Mouse (Mus musculus) ES-CJ7 (cell line): Measurements from ENCODE around the gene Rpl28.
"Not testable (repeated sequence)": the region's sequence is repeated elsewhere in the genome, so short reads cannot be mapped to it uniquely, and the experiment has no call there.

Experiments
- DNase-seq: peaks from one replicate; pipeline ENCODE4 v3.0.0; 2011; ENCODE audit warnings: low read depth, low spot score

The Rpl28 gene

GRCm38 (mm10) chr7:4783667-4784268 lies 8.9 kb upstream of the Rpl28 start:
- no peak for DNase-seq

DNA sequence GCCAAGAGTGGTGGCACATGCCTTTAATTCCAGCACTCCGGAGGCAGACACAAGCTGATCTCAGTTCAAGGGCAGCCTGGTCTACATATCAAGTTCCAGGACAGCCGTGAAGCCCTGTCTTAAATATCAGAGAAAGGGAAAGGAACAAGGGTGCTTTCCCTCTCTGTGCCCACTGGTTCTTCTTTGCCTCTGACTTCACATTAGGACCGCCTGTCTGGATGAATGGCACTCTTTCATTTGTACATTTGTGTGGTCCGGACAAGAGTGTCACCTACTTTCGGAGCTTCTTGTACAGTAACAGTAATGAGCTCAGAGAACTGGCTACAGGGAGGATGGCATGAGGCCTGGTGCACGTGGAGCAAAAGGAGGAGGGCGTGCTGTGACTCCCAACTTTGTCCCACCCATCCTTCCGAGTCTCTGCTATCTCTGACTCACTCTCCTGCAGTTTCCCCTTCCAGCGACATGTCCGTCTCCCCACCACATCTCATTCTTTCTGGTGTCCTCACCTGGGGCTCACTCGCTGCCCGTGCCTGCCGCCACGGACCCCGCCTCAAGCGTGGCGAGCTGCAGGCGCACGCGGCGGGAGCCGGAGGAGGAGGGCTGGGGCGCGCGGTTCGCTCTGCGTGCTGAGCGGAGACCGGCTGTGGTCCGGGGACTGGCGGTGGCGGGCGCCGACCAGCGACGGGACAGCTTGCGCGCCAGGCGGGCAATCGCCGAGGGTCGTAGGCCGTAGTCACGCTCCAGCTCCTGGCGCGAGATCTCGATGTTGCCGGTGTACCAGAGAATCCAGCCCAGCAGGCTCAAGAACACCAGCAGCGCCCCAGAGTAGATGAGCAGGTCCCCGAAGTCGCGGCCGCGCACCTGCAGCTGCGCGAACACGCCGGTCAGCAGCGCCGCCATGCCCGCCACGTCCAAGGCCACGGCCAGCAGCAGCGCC lies 3.9 kb upstream of the Rpl28 start:
- peak; percentile 68 for DNase-seq

GRCm38 (mm10) chr7:4789436-4789935 lies 3.2 kb upstream of the Rpl28 start, which contains the start of gene Tmem238:
Tmem238 (minus strand) TSS chr7:4789656.
- DNase-seq = no peak

DNA sequence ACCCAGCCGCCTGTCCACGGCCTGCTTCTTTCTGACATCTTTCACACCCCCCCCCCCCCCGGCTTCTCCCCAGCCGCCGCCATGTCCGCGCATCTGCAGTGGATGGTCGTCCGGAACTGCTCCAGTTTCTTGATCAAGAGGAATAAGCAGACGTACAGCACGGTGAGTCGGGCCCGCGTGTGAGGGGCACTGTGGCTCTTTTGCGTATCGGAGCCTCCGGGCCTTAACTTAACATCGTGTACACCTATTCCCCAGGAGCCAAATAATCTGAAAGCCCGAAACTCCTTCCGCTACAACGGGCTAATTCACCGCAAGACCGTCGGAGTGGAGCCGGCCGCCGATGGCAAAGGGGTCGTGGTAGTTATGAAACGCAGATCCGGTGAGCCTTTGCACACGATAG lies 574 bp downstream of the Rpl28 start:
- not testable (repeated sequence) for DNase-seq

DNA sequence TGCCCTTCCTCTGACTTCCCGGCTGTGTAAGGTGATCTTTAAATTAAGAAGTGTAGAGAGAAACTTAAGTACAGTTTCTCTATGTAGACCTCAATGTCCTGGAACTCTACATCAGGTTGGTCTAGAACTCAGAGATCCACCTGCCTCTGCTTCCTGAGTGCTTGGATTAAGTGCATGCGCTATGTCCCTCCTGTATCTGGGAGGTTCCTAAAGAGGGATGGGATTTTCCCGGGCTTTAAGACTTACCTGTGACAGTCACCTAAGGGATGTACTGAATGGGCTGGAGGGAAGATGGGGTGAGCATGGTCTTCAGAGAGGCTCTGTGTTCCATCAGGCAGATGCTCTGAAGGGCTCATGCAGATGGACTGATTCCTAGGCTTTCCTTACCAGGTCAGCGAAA lies 1.0 kb downstream of the Rpl28 start:
- no peak for DNase-seq

GRCm38 (mm10) chr7:4794631-4795168 lies 2.0 kb downstream of the Rpl28 start:
- DNase-seq = no peak

- peak; percentile 82 for DNase-seq
These were observed 3.2 kb downstream of the Rpl28 start for GRCm38 (mm10) chr7:4795767-4796433.

DNA sequence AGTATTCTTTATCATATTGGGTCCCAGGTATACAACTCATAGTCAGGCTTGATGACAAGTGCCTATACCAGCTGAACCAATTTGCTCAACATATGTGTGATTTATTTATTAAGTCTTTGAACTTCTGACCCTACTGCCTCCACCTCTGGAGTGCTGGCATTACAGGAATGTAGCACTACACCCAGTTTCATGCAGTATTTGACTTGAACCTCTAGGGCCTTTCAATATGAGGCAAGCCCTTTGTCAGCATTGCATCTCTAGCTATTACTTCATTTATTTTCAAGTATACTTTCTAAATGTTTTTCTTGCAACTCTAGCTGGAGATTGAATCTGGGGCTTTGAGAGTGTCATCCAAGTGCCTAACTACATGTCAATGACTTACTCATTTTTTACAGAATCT lies 9.6 kb downstream of the Rpl28 start:
- no peak for DNase-seq

- peak; percentile 80 for DNase-seq
These were observed 14.0 kb downstream of the Rpl28 start for GRCm38 (mm10) chr7:4806716-4807115.

DNA sequence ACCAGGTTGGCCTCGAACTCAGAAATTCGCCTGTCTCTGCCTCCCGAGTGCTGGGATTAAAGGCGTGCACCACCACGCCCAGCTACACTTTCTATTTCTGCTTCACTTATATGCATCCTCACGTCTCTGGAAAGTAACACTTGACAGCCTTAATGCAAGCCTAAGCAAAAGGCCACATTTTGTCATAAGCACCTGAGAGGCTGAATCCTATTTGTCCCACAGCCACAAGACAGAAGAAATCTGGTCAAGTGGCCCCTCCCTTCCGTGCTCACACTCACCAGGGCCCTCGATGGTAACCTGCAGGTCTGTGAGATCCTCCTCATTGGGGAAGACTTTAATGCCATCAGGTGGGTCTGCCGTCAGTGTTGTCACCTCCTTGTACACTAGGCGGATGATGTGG lies 18.5 kb downstream of the Rpl28 start:
- DNase-seq = not testable (repeated sequence)

GRCm38 (mm10) chr7:4811842-4812302 lies 19.2 kb downstream of the Rpl28 start:
- DNase-seq = no peak

- DNase-seq = peak; percentile 100
These were observed 19.8 kb downstream of the Rpl28 start, which contains the start of gene Ube2s for GRCm38 (mm10) chr7:4812303-4813104. Ube2s (minus strand) TSS chr7:4812590.

DNA sequence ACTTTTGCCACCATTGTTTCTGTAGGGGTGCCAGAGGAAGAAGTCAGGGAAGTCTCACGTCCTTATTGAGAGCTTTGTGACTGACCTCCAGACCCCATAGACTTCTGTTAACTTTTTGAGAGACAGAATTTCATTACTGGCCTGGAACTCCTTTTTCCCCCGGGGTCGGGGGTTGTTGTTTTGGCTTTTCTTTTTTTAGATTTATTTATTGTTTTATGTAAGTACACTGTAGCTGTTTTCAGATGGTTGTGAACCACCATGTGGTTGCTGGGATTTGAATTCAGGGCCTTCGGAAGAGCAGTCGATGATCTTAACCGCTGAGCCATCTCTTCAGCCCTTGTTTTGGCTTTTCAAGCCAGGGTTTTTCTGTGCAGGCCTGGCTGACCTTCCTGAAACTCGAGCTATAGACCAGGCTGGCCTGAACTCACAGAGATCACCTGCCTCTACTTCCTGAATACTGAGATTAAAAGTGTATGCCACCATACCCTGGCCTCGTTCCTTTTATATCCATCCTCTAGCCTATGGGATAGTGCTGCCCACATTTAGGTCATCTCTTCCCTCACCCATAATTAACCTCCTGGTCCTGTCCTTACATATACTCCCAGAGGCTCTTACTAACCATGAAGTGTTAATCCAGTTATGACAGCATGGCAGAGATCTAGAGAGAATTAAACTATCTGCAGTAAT lies 20.6 kb downstream of the Rpl28 start:
- no peak for DNase-seq

DNA sequence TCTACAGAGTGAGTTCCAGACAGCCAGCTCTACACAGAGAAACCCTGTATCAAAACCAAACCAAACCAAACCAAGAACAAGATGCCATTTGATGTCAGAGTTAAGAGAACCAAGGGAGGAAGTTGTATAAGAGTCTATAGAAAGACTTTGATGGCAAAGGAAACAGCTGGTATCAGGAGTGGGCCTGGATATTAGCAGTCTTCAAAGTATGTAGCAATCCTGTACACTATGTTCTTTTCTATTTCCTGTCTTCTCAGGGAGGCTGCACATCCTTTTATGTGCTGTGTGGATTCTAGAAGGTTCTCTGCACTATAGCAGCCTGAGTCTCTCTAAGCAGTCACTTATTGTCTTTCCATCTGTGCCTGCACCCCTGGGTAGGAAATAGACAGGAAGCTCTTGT lies 23.9 kb downstream of the Rpl28 start:
- no peak for DNase-seq

GRCm38 (mm10) chr7:4820925-4821324 lies 28.3 kb downstream of the Rpl28 start:
- peak; percentile 99 for DNase-seq

DNA sequence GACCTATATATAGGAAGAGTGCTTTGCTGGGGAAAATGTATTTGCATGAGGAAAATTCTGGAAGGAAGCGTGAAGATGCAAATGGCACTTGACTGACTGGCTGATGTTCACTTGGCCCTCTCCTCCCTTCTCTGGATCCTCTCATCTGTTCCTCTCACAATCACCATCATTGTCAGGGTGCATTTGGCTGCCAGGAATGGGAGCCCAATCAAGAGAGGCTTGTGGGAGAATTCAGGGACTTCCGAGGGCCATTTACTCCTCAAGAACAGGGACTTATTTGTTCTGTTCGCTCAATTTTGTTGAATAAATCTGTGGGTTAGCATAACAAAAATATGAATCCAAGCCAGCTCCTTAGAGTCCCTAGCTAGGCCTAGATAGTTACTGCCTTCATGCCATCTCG lies 29.0 kb downstream of the Rpl28 start:
- DNase-seq = no peak

DNA sequence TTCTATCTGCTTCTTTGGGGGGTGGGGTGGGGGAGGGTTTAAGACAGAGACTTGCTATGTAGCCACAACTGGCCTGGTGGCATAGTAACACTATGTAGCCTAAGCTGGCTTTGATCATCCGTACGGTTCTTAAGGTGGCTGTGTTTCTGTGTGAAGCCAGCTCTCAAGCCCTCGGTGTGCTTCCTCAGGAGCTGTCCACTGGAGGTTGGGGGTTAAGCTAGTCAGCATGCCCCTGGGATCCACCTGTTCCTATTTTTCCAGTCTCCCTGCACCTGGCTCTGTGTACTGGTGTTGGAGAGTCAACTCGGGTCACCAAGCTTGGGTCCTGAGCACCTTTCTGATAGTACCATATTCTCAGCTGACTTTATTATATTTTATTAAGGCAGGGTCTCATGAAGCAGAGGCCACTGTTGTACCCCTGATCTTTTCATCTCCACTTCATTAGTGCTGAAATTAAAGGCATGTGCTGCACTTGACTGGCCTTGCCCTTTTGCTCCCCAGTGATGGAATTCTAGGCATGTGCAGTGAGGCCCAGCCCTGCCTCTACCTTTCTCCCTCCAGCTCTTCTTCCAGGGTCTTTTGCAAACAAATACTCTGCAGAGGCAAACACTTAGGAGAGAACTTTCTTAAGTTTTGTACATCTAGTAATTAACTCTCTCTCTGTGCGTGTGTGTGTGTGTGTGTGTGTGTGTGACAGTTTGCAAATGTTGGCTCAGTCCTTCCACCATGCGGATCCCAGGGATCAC lies 29.7 kb downstream of the Rpl28 start:
- DNase-seq = peak; percentile 72

- peak; percentile 93 for DNase-seq
These were observed 32.7 kb downstream of the Rpl28 start for GRCm38 (mm10) chr7:4825365-4825764.

- no peak for DNase-seq
These were observed 37.8 kb downstream of the Rpl28 start for GRCm38 (mm10) chr7:4830476-4830875.
